Mouse (Mus musculus) olfactory bulb, adult 2 months (tissue): ENCODE measurements at regions not wholly inside any gene's neighbourhood (a gene's known extent, or its start where the extent isn't known, plus 50 kb on each side); places are given as distances from the start of the nearest gene placed in this dataset.

Source experiments
- H3K27ac ChIP-seq: fragments of 200-500 bp; 2 replicates; pipeline ENCODE4 v1.5.1; 2012; ENCODE audit warnings: low read depth, low read length; ENCODE audit not compliant: insufficient read depth
- H3K4me1 ChIP-seq: fragments of 200-500 bp; 2 replicates; pipeline ENCODE4 v1.6.1; 2012; ENCODE audit warnings: low read length; ENCODE audit not compliant: control insufficient read depth, insufficient read depth
- H3K4me3 ChIP-seq: fragments of 200-500 bp; 2 replicates; pipeline ENCODE4 v1.5.1; 2012; ENCODE audit warnings: mild to moderate bottlenecking, low read depth, low read length, moderate library complexity; ENCODE audit not compliant: insufficient read depth
- CTCF ChIP-seq: fragments of 200-500 bp; IDR thresholded peaks from 2 replicates; pipeline ENCODE4 v1.5.1; 2012; ENCODE audit warnings: low read depth, mild to moderate bottlenecking, low read length, moderate library complexity; ENCODE audit not compliant: insufficient read depth
- POLR2A ChIP-seq: fragments of 200-500 bp; IDR thresholded peaks from 2 replicates; pipeline ENCODE4 v1.6.1; 2012; ENCODE audit warnings: mild to moderate bottlenecking, low read depth, low read length, moderate library complexity; ENCODE audit not compliant: insufficient read depth
- WGBS: fragments of 180-500 bp; shearing (Covaris S2); methylation state at CpG from one replicate; pipeline ENCODE4 v1.1.7; 2018; 5-methylcytosine and 5-hydroxymethylcytosine counted together

- Histone ChIP-seq H3K4me3 (no peak overlapping the region), H3K4me1 (no peaks in the 10 kb centered on the region), H3K27ac (no peak overlapping the region)
- WGBS = 81% methylated on average over 3 of the region's 3 CpGs
- TF ChIP-seq POLR2A (no peak), CTCF (no peak)
Observed at GRCm38 (mm10) chr13:40652916-40653315, 85.3 kb downstream of the Tfap2a start.

GRCm38 (mm10) chr13:40651056-40651455 lies 87.1 kb downstream of the Tfap2a start:
- no peaks in the 10 kb centered on the region for H3K4me1 ChIP-seq
- no peak for TF ChIP-seq POLR2A
- H3K4me3 ChIP-seq = no peak overlapping the region; the same call in 1 of the 2 replicates
- 49% methylated on average over 16 of the region's 16 CpGs for WGBS
- H3K27ac ChIP-seq = no peak overlapping the region

- Histone ChIP-seq H3K27ac (no peak overlapping the region), H3K4me3 (no peak overlapping the region), H3K4me1 (no peaks in the 10 kb centered on the region)
- 64% methylated on average over 10 of the region's 10 CpGs for WGBS
- no peak for TF ChIP-seq POLR2A
- TF ChIP-seq CTCF = no peak
Observed at GRCm38 (mm10) chr13:40650036-40650709, 88.0 kb downstream of the Tfap2a start.

- TF ChIP-seq POLR2A = no peak
- TF ChIP-seq CTCF = no peak
- Histone ChIP-seq H3K4me1 (no peaks in the 10 kb centered on the region), H3K27ac (no peak overlapping the region), H3K4me3 (no peak overlapping the region)
- WGBS = 60% methylated on average over 10 of the region's 10 CpGs
Observed at GRCm38 (mm10) chr13:40649096-40650035, 88.8 kb downstream of the Tfap2a start.

- 66% methylated on average over 10 of the region's 10 CpGs for WGBS
- no peak overlapping the region for H3K4me3 ChIP-seq
- no peak overlapping the region for H3K27ac ChIP-seq
- no peak for TF ChIP-seq CTCF
- TF ChIP-seq POLR2A = no peak
- H3K4me1 ChIP-seq = no peaks in the 10 kb centered on the region
Observed at GRCm38 (mm10) chr13:40646131-40646530, 92.0 kb downstream of the Tfap2a start.

- TF ChIP-seq CTCF (no peak), POLR2A (no peak)
- H3K4me1 ChIP-seq = no peaks in the 10 kb centered on the region
- no peak overlapping the region for H3K4me3 ChIP-seq
- 40% methylated on average over 3 of the region's 3 CpGs for WGBS
- no peak overlapping the region for H3K27ac ChIP-seq
Observed at GRCm38 (mm10) chr13:40645646-40646045, 92.5 kb downstream of the Tfap2a start.

- TF ChIP-seq POLR2A = no peak
- TF ChIP-seq CTCF = no peak
- no peaks in the 10 kb centered on the region for H3K4me1 ChIP-seq
- H3K27ac ChIP-seq = no peak overlapping the region
- 85% methylated on average over 6 of the region's 6 CpGs for WGBS
- H3K4me3 ChIP-seq = no peak overlapping the region
Observed at GRCm38 (mm10) chr13:40642931-40643330, 95.2 kb downstream of the Tfap2a start.

GRCm38 (mm10) chr13:40637269-40637668 lies 100.9 kb downstream of the Tfap2a start:
- no peak overlapping the region for H3K27ac ChIP-seq
- TF ChIP-seq CTCF = no peak
- TF ChIP-seq POLR2A = no peak
- no peak overlapping the region for H3K4me3 ChIP-seq
- no peaks in the 10 kb centered on the region for H3K4me1 ChIP-seq
- WGBS = 94% methylated on average over 6 of the region's 6 CpGs

GRCm38 (mm10) chr13:40617881-40618280 lies 120.3 kb downstream of the Tfap2a start:
- 97% methylated on average over 20 of the region's 20 CpGs for WGBS
- TF ChIP-seq CTCF (no peak), POLR2A (no peak)
- no peaks in the 10 kb centered on the region for H3K4me1 ChIP-seq
- H3K4me3 ChIP-seq = no peak overlapping the region
- no peak overlapping the region for H3K27ac ChIP-seq
